Mouse (Mus musculus): ENCODE data around the gene Foxo1. TPM values are rescaled to one million over a fixed set of nuclear protein-coding genes. Genes with fewer than 3 reads are reported as not detected.

Gene Foxo1
- polyA plus RNA-seq, 1 experiment from 2014 or later: 4.8 TPM

DNA sequence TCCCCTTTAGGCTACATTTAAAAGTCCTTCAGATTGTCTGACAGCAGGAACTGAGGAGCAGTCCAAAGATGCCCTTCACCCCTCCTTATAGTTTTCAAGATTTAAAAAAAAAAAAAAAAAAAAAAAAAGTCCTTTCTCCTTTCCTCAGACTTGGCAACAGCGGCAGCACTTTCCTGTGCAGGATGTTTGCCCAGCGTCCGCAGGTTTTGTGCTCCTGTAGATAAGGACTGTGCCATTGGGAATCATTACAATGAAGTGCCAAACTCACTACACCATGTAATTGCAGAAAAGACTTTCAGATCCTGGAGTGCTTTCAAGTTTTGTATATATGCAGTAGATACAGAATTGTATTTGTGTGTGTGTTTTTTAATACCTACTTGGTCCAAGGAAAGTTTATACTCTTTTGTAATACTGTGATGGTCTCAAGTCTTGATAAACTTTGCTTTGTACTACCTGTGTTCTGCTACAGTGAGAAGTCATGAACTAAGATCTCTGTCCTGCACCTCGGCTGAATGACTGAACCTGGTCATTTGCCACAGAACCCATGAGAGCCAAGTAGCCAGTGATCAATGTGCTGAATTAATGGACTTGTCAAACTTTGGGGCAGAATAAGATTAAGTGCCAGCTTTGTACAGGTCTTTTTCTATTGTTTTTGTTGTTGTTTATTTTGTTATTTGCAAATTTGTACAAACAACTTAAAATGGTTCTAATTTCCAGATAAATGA is 79.0 kb downstream of the Foxo1 start:
- WGBS (ENCODE audit: missing documents): 81% methylated on average over 4 of the region's 4 CpGs
- H3K79me2 ChIP-seq (ENCODE audit: inconsistent target): no peaks in the 10 kb centered on the region
- H3K36me3 ChIP-seq (ENCODE audit: inconsistent target): no peaks in the 10 kb centered on the region; the same call in 1 of the 2 replicates
- no peak overlapping the region for H3K4me3 ChIP-seq (ENCODE audit: inconsistent target)
- H3K27ac ChIP-seq: no peak overlapping the region

DNA sequence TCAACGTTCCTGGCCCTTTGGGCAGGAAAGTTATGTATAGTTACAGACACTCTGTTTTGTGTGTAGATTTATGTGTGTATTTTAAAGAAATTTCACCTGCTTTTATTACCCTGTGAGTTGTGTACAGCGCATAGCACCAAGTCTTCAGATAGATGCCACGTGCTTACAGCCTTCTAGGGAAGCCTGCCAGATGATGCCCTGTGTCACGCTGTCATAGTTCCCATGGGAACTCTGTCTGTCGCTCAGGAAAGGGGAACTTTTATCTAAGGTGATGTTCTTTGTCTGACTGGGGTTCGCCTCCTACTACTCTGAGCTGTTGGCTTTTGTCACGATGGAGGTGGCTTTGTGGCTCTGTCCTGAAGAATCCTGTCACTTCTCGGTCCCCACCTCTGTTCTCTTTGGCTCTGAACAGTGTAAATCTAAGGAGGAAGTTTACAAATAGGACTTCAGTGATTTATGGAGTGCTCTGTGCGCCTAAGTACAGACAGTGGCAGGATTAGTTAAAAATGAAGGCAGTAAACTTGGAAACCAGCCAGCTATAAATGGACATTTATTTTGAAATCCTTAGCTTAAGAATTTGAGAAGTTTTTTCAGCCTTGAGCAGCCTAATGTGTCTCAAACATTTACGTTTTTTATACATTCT is 80.0 kb downstream of the Foxo1 start:
- Histone ChIP-seq H3K36me3 (ENCODE audit: inconsistent target) (no peaks in the 10 kb centered on the region; the same call in 1 of the 2 replicates), H3K79me2 (ENCODE audit: inconsistent target) (no peaks in the 10 kb centered on the region), H3K27ac (no peak overlapping the region), H3K4me3 (ENCODE audit: inconsistent target) (no peak overlapping the region)
- 84% methylated on average over 8 of the region's 10 CpGs for WGBS (ENCODE audit: missing documents)

DNA sequence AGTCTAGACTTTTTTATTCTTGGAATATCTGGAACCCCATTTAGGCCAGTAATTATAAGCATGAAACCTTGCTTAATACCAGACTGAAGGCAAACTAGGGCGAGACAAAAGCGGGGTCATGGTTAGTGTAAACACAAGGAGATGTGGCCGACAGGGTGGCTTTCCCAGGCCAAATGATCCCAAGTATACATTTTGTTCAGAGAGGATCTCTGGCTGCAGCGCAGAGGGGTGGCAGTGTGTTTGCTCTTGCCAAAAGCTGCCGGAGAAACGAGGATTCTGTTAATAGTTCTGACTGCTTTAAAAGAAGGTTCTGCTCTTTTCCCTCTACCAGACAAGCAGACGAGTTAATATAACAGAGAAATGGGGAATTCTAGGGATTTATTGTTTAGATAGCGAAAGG is 82.5 kb downstream of the Foxo1 start:
- WGBS (ENCODE audit: missing documents): 91% methylated on average over 8 of the region's 8 CpGs
- H3K4me3 ChIP-seq (ENCODE audit: inconsistent target): no peak overlapping the region
- H3K27ac ChIP-seq: no peak overlapping the region
- H3K36me3 ChIP-seq (ENCODE audit: inconsistent target): no peaks in the 10 kb centered on the region
- no peaks in the 10 kb centered on the region for H3K79me2 ChIP-seq (ENCODE audit: inconsistent target)

DNA sequence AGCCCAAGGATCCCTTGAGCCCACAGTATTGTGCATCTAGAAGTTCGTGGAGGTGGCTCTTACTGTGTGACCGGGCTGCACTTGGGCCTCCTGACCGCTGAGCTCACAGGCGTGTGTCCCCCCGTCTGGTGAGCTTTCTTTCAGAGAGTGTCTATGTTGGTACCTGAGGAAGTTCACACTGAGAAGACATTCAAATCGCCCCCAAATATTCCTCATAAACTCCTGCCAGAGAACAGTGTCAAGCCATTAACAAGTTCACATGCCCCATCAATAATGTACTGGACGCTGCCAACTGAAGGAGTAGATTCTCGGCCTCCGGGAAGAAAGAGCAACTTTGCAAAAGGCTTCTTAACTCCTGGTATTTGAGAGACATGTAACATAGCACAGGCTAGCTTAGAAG is 83.8 kb downstream of the Foxo1 start:
- Histone ChIP-seq H3K36me3 (ENCODE audit: inconsistent target) (no peaks in the 10 kb centered on the region), H3K27ac (no peak overlapping the region), H3K79me2 (ENCODE audit: inconsistent target) (no peaks in the 10 kb centered on the region), H3K4me3 (ENCODE audit: inconsistent target) (no peak overlapping the region)
- 97% methylated on average over 9 of the region's 9 CpGs for WGBS (ENCODE audit: missing documents)

DNA sequence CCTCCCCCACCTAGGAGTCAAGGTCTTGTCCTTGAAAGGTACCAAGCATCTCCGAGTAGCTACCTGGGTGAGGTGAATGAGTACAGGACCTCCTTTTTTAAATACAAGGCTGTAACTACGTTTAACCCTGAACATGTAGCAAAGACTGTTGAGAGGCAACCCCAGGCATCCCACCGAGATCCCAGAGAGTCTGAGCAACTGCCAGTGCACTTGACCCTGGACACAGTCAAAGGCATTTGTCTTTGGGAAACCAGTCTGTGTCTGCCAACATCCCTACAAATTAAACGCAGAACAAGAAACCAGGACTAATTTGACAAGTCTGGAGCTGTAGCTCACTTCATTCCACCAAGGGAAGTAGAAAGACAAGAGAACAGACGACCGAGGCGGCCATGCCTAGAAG is 86.1 kb downstream of the Foxo1 start:
- no peak overlapping the region for H3K4me3 ChIP-seq (ENCODE audit: inconsistent target)
- WGBS (ENCODE audit: missing documents): 95% methylated on average over 7 of the region's 7 CpGs
- H3K79me2 ChIP-seq (ENCODE audit: inconsistent target): no peaks in the 10 kb centered on the region
- H3K36me3 ChIP-seq (ENCODE audit: inconsistent target): no peaks in the 10 kb centered on the region
- no peak overlapping the region for H3K27ac ChIP-seq

DNA sequence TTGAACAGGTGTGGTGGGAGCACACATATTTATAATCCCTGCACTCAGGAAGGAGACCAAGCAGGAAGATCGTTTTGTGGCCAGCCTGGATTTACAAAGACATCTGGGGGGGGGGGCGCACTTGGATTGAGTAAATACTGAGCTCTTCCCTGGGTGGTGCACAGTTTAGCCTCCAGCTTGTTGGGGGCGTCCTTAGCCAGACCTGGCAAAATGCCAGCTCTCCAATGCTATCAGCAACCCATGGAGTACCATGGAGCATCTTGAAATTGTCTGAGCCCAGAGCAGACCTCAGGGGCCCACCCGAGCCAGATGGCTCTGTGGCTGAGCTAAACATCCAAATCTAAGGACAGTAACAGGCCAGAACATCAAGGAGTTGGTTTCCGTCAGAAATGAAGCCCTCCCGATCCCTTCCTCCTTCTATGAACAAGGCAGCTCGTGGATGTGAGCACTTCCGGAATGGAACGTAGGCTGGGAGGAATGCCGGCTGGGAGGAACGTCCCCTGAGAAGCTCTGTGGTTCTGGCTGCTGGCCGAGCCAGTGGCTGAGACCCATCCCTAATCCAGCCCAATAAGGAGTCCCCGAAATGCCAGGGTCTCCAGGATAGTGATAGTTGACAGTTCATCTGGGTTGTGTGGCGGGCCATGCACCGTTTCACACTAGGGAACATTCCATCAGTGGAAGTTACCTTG is 89.3 kb downstream of the Foxo1 start:
- no peak overlapping the region for H3K4me3 ChIP-seq (ENCODE audit: inconsistent target)
- 90% methylated on average over 14 of the region's 15 CpGs for WGBS (ENCODE audit: missing documents)
- H3K79me2 ChIP-seq (ENCODE audit: inconsistent target): no peaks in the 10 kb centered on the region
- H3K27ac ChIP-seq: no peak overlapping the region
- H3K36me3 ChIP-seq (ENCODE audit: inconsistent target): no peaks in the 10 kb centered on the region

DNA sequence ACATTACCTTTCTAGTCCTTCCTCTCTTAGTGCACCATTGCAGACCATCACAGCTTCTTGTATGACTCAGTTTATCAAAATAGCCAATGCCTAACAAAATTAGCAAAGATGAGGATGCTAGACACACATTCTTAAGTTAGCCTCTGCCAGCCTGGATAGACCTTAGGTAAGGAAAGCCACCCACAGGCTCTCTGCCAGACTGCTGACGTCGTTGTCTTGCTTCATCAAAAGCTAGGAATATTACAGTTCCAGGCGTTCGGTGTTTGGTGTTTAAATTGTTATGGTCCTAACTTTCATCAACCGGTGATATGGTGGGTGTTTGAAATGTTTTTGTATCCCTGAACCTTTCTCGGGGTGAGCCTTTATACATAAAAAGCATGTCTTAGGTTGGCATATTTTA is 96.4 kb downstream of the Foxo1 start:
- H3K79me2 ChIP-seq (ENCODE audit: inconsistent target): no peaks in the 10 kb centered on the region
- H3K27ac ChIP-seq: no peak overlapping the region
- no peak overlapping the region for H3K4me3 ChIP-seq (ENCODE audit: inconsistent target)
- 94% methylated on average over 6 of the region's 6 CpGs for WGBS (ENCODE audit: missing documents)
- H3K36me3 ChIP-seq (ENCODE audit: inconsistent target): no peaks in the 10 kb centered on the region

DNA sequence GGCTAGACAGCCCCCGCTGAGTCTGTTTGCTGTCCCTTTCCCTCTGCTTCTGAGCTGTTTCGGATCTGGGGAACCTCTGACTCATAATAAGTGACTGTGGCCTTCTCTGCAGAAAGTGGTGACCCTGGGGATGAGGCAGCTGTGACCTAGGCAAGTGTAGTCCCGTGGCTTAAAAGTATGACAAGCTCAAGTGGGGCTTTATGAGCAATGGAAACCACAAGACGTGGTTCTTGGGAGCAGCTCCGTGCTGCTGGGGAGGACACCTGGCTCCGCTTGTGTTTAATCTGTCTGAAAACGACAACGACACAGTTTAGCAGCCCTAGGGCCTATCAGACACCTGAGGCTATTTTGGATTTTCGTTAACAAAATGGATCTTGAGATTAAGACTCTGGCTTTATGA is 101.1 kb downstream of the Foxo1 start:
- Histone ChIP-seq H3K4me3 (ENCODE audit: inconsistent target) (no peak overlapping the region), H3K27ac (no peak overlapping the region), H3K36me3 (ENCODE audit: inconsistent target) (no peaks in the 10 kb centered on the region), H3K79me2 (ENCODE audit: inconsistent target) (no peaks in the 10 kb centered on the region)
- WGBS (ENCODE audit: missing documents): 87% methylated on average over 9 of the region's 9 CpGs

DNA sequence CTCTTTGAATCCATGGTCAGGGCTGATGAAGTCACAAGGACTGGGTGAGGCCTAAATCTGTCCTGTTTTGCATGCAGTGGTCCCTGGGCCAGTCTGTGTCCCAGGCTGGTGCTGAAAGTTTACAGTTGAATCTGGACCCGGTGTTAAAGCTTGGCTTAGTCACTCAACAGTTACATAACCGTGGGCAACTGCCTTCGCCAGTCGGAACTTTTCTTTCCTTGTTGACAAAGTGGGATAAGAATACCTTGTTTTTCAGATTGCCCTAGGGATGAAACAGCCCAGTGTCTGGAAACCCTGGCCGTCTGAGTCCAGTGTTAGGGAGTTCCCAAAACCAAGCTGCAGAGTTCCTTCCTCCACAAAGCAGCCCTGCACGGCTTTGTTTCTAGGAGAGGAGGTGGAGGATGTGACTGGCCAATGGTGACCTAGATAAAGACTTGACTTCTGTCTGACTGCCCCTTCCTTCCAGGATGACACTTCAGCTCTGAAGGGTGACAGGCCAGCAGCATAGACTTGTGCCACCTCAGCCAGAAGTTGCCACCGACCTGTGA is 101.8 kb downstream of the Foxo1 start:
- Histone ChIP-seq H3K27ac (no peak overlapping the region), H3K4me3 (ENCODE audit: inconsistent target) (no peak overlapping the region), H3K79me2 (ENCODE audit: inconsistent target) (no peaks in the 10 kb centered on the region), H3K36me3 (ENCODE audit: inconsistent target) (no peaks in the 10 kb centered on the region)
- 52% methylated on average over 7 of the region's 7 CpGs for WGBS (ENCODE audit: missing documents)

DNA sequence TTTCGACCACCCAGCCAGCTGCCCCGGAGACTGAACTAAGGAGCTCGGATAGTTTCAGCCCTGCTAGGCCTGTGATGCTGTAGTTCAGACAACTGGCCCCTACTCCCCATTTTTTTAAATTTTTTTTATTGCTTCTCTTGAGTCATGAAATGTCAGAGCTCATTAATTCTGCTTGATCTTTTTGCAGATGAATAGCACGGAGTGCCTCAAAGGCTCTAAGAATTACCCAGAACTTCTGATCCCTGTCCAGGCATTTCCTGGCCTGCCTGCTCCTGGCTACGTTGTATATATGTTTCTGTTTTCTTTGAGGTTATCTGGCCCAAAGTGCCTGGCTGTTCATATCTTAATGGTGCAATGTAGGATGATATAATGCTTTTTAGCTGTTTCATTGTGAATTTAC is 108.8 kb downstream of the Foxo1 start:
- Histone ChIP-seq H3K79me2 (ENCODE audit: inconsistent target) (no peaks in the 10 kb centered on the region), H3K36me3 (ENCODE audit: inconsistent target) (no peaks in the 10 kb centered on the region), H3K4me3 (ENCODE audit: inconsistent target) (no peak overlapping the region), H3K27ac (no peak overlapping the region)
- 92% methylated on average over 5 of the region's 5 CpGs for WGBS (ENCODE audit: missing documents)

DNA sequence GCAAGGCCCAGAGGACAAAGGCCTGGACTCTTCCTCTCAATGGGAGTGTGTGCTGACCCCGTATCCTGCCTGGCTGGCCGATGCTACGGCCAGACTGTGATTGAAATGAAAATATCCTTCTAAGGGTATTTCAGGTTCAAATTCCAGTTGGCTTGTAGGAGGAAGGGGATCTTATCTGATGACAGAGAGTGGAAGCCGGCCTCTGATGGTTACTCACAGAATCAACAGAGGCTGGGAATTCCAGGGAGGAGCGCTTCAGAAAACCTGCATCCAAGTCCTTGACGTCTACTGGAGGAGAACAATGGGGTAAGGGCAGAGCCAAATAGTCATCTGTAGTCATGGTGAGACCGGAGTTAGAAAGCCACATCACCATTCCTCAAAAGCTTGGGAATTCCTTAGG is 115.2 kb downstream of the Foxo1 start:
- H3K27ac ChIP-seq: no peak overlapping the region
- WGBS (ENCODE audit: missing documents): 94% methylated on average over 7 of the region's 7 CpGs
- H3K36me3 ChIP-seq (ENCODE audit: inconsistent target): no peaks in the 10 kb centered on the region
- no peak overlapping the region for H3K4me3 ChIP-seq (ENCODE audit: inconsistent target)
- H3K79me2 ChIP-seq (ENCODE audit: inconsistent target): no peaks in the 10 kb centered on the region

DNA sequence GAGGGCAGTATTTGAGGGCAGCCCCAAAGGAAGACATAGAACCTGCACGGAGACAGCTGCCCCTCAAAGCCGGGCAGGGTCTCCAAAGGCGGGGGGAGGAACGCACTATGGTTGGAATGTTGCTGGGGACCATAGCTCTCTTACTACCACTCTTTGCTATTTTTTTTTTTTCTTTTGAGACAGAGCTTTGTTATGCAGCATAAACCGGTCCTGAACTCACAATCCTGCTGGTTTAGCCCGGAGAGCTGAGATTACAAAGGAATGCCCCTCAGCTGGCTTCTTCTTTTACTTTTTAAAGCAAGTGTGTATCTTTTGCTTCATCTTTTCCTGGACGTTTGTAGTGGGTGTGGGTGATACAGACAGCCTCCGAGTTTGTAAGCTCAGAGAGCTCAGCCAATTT is 118.2 kb downstream of the Foxo1 start:
- Histone ChIP-seq H3K79me2 (ENCODE audit: inconsistent target) (no peaks in the 10 kb centered on the region), H3K27ac (no peak overlapping the region), H3K4me3 (ENCODE audit: inconsistent target) (no peak overlapping the region), H3K36me3 (ENCODE audit: inconsistent target) (no peaks in the 10 kb centered on the region)
- 78% methylated on average over 8 of the region's 8 CpGs for WGBS (ENCODE audit: missing documents)

DNA sequence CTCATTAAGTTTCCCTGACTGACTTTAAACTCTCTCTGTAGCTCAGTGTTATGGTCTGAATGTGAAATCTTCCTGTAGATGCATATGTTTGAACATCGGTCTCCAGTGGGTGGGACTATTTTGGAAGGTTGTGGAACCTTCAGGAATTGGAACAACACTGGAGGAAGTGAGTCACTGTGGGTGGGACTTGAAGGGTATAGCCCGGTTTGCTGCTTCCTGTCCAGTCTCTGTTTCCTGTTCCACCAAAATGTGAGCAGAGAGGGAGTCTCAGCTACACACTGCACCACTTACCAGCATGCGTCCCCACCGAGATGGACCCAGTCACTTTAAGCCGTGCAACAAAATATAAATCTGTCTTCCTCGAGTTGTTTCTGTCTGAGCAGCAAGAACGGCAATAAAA is 122.2 kb downstream of the Foxo1 start:
- Histone ChIP-seq H3K36me3 (ENCODE audit: inconsistent target) (no peaks in the 10 kb centered on the region), H3K27ac (no peak overlapping the region), H3K79me2 (ENCODE audit: inconsistent target) (no peaks in the 10 kb centered on the region), H3K4me3 (ENCODE audit: inconsistent target) (no peak overlapping the region)
- 71% methylated on average over 7 of the region's 7 CpGs for WGBS (ENCODE audit: missing documents)

DNA sequence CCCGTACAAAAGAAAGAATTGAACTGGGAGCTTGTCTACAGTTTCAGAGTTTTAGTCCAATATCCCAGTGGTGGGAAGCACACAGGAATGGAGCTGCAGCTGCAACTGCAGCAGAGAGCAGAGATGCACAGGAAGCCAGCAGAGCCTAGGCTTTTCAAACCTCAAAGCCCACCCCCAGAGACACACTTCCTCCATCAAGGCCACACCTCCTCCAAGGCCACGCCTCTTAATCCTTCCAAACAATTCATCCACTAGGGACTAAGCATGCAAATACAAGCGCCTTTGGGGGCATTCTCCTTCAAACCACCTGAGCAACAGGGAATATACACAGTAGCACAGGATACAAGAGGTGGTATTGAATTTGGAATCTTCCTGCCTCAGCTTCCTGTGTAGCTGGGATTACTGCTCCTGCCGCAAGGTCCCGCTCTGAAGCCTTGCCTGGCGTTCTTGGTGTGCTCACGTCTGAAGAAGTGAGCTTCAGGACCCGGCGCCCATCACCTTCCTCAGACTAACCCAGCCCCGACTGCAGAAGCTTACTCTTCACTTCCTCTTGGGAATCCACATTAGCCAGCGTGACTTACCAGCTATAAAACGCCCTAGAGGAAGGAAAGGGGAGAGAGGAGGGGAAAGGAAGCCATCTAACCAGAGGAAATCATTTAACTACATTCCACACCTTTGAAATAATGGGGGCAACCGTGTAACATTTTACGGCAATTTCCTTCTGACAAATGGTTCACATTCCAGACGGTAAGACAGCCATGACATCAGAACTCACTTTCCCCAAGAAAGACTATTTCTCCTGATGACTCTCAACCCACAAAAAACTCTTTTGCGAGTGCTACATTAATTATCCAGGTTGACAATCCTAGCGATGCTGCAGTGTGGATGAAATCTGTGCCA is 122.9 kb downstream of the Foxo1 start:
- Histone ChIP-seq H3K4me3 (ENCODE audit: inconsistent target) (no peak overlapping the region), H3K36me3 (ENCODE audit: inconsistent target) (no peaks in the 10 kb centered on the region), H3K27ac (no peak overlapping the region), H3K79me2 (ENCODE audit: inconsistent target) (no peaks in the 10 kb centered on the region)
- 39% methylated on average over 17 of the region's 17 CpGs for WGBS (ENCODE audit: missing documents)
